Mouse (Mus musculus) C2C12 (cell line): ENCODE measurements around the gene Scfd2.

Experiments used
- CEBPB ChIP-seq: IDR thresholded peaks from one replicate; pipeline ENCODE4 v1.6.1; 2011; ENCODE audit warnings: low read depth, mild to moderate bottlenecking, control low read depth, moderate library complexity
- CTCF ChIP-seq: IDR thresholded peaks from one replicate; pipeline ENCODE4 v1.5.1; 2011; ENCODE audit not compliant: control insufficient read depth, insufficient read depth, insufficient read length
- FOSL1 ChIP-seq: IDR thresholded peaks from one replicate; pipeline ENCODE4 v1.8.0; 2011; ENCODE audit warnings: mild to moderate bottlenecking, low read length; ENCODE audit not compliant: poor library complexity, insufficient read depth, severe bottlenecking
- MAX ChIP-seq: IDR thresholded peaks from one replicate; pipeline ENCODE4 v1.6.1; 2011; ENCODE audit warnings: mild to moderate bottlenecking, control low read depth
- MYOD1 ChIP-seq: IDR thresholded peaks from one replicate; pipeline ENCODE4 v1.6.1; 2011; ENCODE audit warnings: low read depth; ENCODE audit not compliant: control insufficient read depth, insufficient read length
- USF1 ChIP-seq: IDR thresholded peaks from one replicate; pipeline ENCODE4 v1.6.1; 2011; ENCODE audit warnings: low read depth, mild to moderate bottlenecking, control low read depth, moderate library complexity

- TF ChIP-seq CTCF = no peak
- TF ChIP-seq MAX = no peak
- TF ChIP-seq FOSL1 = no peak
- TF ChIP-seq MYOD1 = no peak
- no peak for TF ChIP-seq USF1
- no peak for TF ChIP-seq CEBPB
Measured at GRCm38 (mm10) chr5:74336780-74337179, 194.8 kb downstream of the Scfd2 start.
